Mouse (Mus musculus): Measurements from ENCODE around the gene Lbhd1. TPM values are rescaled to one million over a fixed set of nuclear protein-coding genes. Genes with fewer than 3 reads are reported as not detected.

Gene Lbhd1
- total and polyA plus RNA-seq, 3 experiments: 15.5 to 123 (median 46.5) TPM

GRCm38 (mm10) chr19:8941515-8942217 is 58.1 kb downstream of the Lbhd1 start, which contains the start of gene Mta2 (continued):
- TF ChIP-seq EP300 (IDR thresholded peaks at IDR 0.05; ENCODE audit: low read depth in 1 of 2, low read length in 2 of 2): peak in 1 of 2 experiments; percentile 6; a peak in 1 of 4 replicates
- TF ChIP-seq TAL1 (IDR thresholded peaks at IDR 0.05; ENCODE audit: low read length): no peak
- TF ChIP-seq SIN3A (IDR thresholded peaks at IDR 0.05; ENCODE audit: low read length): peak; percentile 78
- TF ChIP-seq E2F4 (IDR thresholded peaks at IDR 0.05; ENCODE audit: borderline replicate concordance, low read depth, low read length): 0 out of 2 replicates have a peak, but pooled peaks have one; percentile 30
- peak; percentile 53; the same call in 1 of the 2 replicates for TF ChIP-seq TBP (IDR thresholded peaks at IDR 0.05; ENCODE audit: low read depth, low read length)
- TF ChIP-seq BHLHE40 (IDR thresholded peaks at IDR 0.05; ENCODE audit: borderline replicate concordance, low read depth, low read length): no peak
- 0 out of 2 replicates have a peak, but pooled peaks have one; percentile 24 for TF ChIP-seq ZKSCAN1 (IDR thresholded peaks at IDR 0.05; ENCODE audit: low read depth, low read length)
- TF ChIP-seq USF1 (IDR thresholded peaks at IDR 0.05; ENCODE audit: low read depth, low read length): no peak; the same call in 1 of the 2 replicates
- TF ChIP-seq ZC3H11A (IDR thresholded peaks at IDR 0.05; ENCODE audit: low read depth, low read length): no peak
- TF ChIP-seq MEF2A (IDR thresholded peaks at IDR 0.05; ENCODE audit: extremely low read depth, insufficient replicate concordance, low read depth, low read length, poor library complexity, severe bottlenecking): no peak
- TF ChIP-seq RAD21 (IDR thresholded peaks at IDR 0.05; ENCODE audit: low read depth, low read length): no peak
- peak; percentile 86 for TF ChIP-seq ELF1 (IDR thresholded peaks at IDR 0.05; ENCODE audit: low read depth, low read length)
- TF ChIP-seq USF2 (IDR thresholded peaks at IDR 0.05; ENCODE audit: borderline replicate concordance in 1 of 2, insufficient read depth in 1 of 2, low read depth in 1 of 2, low read length in 2 of 2): no peak
- peak; percentile 66 for TF ChIP-seq ZMIZ1 (IDR thresholded peaks at IDR 0.05; ENCODE audit: low read depth, low read length)
- no peak for TF ChIP-seq RCOR1 (IDR thresholded peaks at IDR 0.05; ENCODE audit: low read depth, low read length)
- peak; percentile 52; the same call in 1 of the 2 replicates for TF ChIP-seq ETS1 (IDR thresholded peaks at IDR 0.05; ENCODE audit: low read depth, low read length)
- no peak for TF ChIP-seq ZNF384 (IDR thresholded peaks at IDR 0.05; ENCODE audit: low read depth, low read length)
- no peak for TF ChIP-seq JUND (IDR thresholded peaks at IDR 0.05; ENCODE audit: low read depth, low read length)
- 0 out of 2 replicates have a peak, but pooled peaks have one; percentile 19 for TF ChIP-seq MXI1 (IDR thresholded peaks at IDR 0.05; ENCODE audit: low read depth, low read length)
- peak; percentile 47 to 91 for TF ChIP-seq POLR2A (IDR thresholded peaks at IDR 0.05; ENCODE audit: control insufficient read depth in 1 of 2, insufficient read depth in 1 of 2, low read depth in 1 of 2, low read length in 2 of 2, poor library complexity in 1 of 2)
- TF ChIP-seq POLR2AphosphoS2 (IDR thresholded peaks at IDR 0.05; ENCODE audit: low read length): peak; percentile 94
- TF ChIP-seq MAZ (IDR thresholded peaks at IDR 0.05; ENCODE audit: low read depth, low read length): peak; percentile 33

Other genes with a start within 250 kb of the Lbhd1 start
Only the 30 nearest of the 32 such genes appear.
- 164 and 253 TPM in 2 replicates for gene Slc3a2, start 160.4 kb upstream of the Lbhd1 start, total RNA-seq (2012; rRNA removed)
- gene Slc3a2, start 160.4 kb upstream of the Lbhd1 start, polyA plus RNA-seq (2012; ENCODE audit: insufficient read depth in 1 of 2, insufficient read length in 2 of 2, low read depth in 1 of 2, low replicate concordance in 2 of 2, missing spikeins in 1 of 2): 100 to 1,000 TPM; 428 to 670 TPM
- gene Wdr74, start 147.9 kb upstream of the Lbhd1 start, total RNA-seq (2012; rRNA removed): 158 and 208 TPM in 2 replicates
- 100 to 1,000 TPM; 208 to 803 TPM for gene Wdr74, start 147.9 kb upstream of the Lbhd1 start, polyA plus RNA-seq (2012; ENCODE audit: insufficient read depth in 1 of 2, insufficient read length in 2 of 2, low read depth in 1 of 2, low replicate concordance in 2 of 2, missing spikeins in 1 of 2)
- gene 1700092M07Rik, start 143.0 kb upstream of the Lbhd1 start, total RNA-seq (2012; rRNA removed): 3.0 and 3.3 TPM in 2 replicates
- 1 to 10 TPM in 1 of 2 experiments, not detected in 1; 4.3 TPM for gene 1700092M07Rik, start 143.0 kb upstream of the Lbhd1 start, polyA plus RNA-seq (2012; ENCODE audit: insufficient read depth in 1 of 2, insufficient read length in 2 of 2, low read depth in 1 of 2, low replicate concordance in 2 of 2, missing spikeins in 1 of 2)
- 27.5 and 28.7 TPM in 2 replicates for gene Stx5a, start 142.3 kb upstream of the Lbhd1 start, total RNA-seq (2012; rRNA removed)
- 10 to 100 TPM in 1 of 2 experiments, not detected in 1; 50.0 TPM for gene Stx5a, start 142.3 kb upstream of the Lbhd1 start, polyA plus RNA-seq (2012; ENCODE audit: insufficient read depth in 1 of 2, insufficient read length in 2 of 2, low read depth in 1 of 2, low replicate concordance in 2 of 2, missing spikeins in 1 of 2)
- 107 and 122 TPM in 2 replicates for gene Nxf1, start 126.7 kb upstream of the Lbhd1 start, total RNA-seq (2012; rRNA removed)
- 100 to 1,000 TPM; 231 to 296 TPM for gene Nxf1, start 126.7 kb upstream of the Lbhd1 start, polyA plus RNA-seq (2012; ENCODE audit: insufficient read depth in 1 of 2, insufficient read length in 2 of 2, low read depth in 1 of 2, low replicate concordance in 2 of 2, missing spikeins in 1 of 2)
- 7.5 and 7.8 TPM in 2 replicates for gene Tmem223, start 112.7 kb upstream of the Lbhd1 start, total RNA-seq (2012; rRNA removed)
- 10 to 100 TPM in 1 of 2 experiments, not detected in 1; 23.2 TPM for gene Tmem223, start 112.7 kb upstream of the Lbhd1 start, polyA plus RNA-seq (2012; ENCODE audit: insufficient read depth in 1 of 2, insufficient read length in 2 of 2, low read depth in 1 of 2, low replicate concordance in 2 of 2, missing spikeins in 1 of 2)
- 49.2 and 60.0 TPM in 2 replicates for gene Tmem179b, start 109.3 kb upstream of the Lbhd1 start, total RNA-seq (2012; rRNA removed)
- 100 to 1,000 TPM in 1 of 2 experiments, not detected in 1; 101 TPM for gene Tmem179b, start 109.3 kb upstream of the Lbhd1 start, polyA plus RNA-seq (2012; ENCODE audit: insufficient read depth in 1 of 2, insufficient read length in 2 of 2, low read depth in 1 of 2, low replicate concordance in 2 of 2, missing spikeins in 1 of 2)
- gene Taf6l, start 97.3 kb upstream of the Lbhd1 start, total RNA-seq (2012; rRNA removed): 15.3 and 18.3 TPM in 2 replicates
- gene Taf6l, start 97.3 kb upstream of the Lbhd1 start, polyA plus RNA-seq (2012; ENCODE audit: insufficient read depth in 1 of 2, insufficient read length in 2 of 2, low read depth in 1 of 2, low replicate concordance in 2 of 2, missing spikeins in 1 of 2): 10 to 100 TPM in 1 of 2 experiments, not detected in 1; 25.5 TPM
- 165 and 188 TPM in 2 replicates for gene Polr2g, start 85.2 kb upstream of the Lbhd1 start, total RNA-seq (2012; rRNA removed)
- gene Polr2g, start 85.2 kb upstream of the Lbhd1 start, polyA plus RNA-seq (2012; ENCODE audit: insufficient read depth in 1 of 2, insufficient read length in 2 of 2, low read depth in 1 of 2, low replicate concordance in 2 of 2, missing spikeins in 1 of 2): 100 to 1,000 TPM in 1 of 2 experiments, not detected in 1; 181 TPM
- 2.6 and 2.9 TPM in 2 replicates for gene Zbtb3, start 81.2 kb upstream of the Lbhd1 start, total RNA-seq (2012; rRNA removed)
- 1 to 10 TPM in 1 of 2 experiments, not detected in 1; 2.4 TPM for gene Zbtb3, start 81.2 kb upstream of the Lbhd1 start, polyA plus RNA-seq (2012; ENCODE audit: insufficient read depth in 1 of 2, insufficient read length in 2 of 2, low read depth in 1 of 2, low replicate concordance in 2 of 2, missing spikeins in 1 of 2)
- gene Ttc9c, start 64.4 kb upstream of the Lbhd1 start, total RNA-seq (2012; rRNA removed): 22.9 and 24.2 TPM in 2 replicates
- gene Ttc9c, start 64.4 kb upstream of the Lbhd1 start, polyA plus RNA-seq (2012; ENCODE audit: insufficient read depth in 1 of 2, insufficient read length in 2 of 2, low read depth in 1 of 2, low replicate concordance in 2 of 2, missing spikeins in 1 of 2): 10 to 100 TPM in 1 of 2 experiments, not detected in 1; 29.8 TPM
- 39.4 and 44.6 TPM in 2 replicates for gene Hnrnpul2, start 63.7 kb upstream of the Lbhd1 start, total RNA-seq (2012; rRNA removed)
- 100 to 1,000 TPM; 106 to 174 TPM for gene Hnrnpul2, start 63.7 kb upstream of the Lbhd1 start, polyA plus RNA-seq (2012; ENCODE audit: insufficient read depth in 1 of 2, insufficient read length in 2 of 2, low read depth in 1 of 2, low replicate concordance in 2 of 2, missing spikeins in 1 of 2)
- 0.23 TPM in 1 of 2 replicates, not detected in the other for gene AC129217.1, start 54.0 kb upstream of the Lbhd1 start, total RNA-seq (2012; rRNA removed)
- 10 to 100 TPM in 1 of 2 experiments, not detected in 1; 53.4 TPM for gene AC129217.1, start 54.0 kb upstream of the Lbhd1 start, polyA plus RNA-seq (2012; ENCODE audit: insufficient read depth in 1 of 2, insufficient read length in 2 of 2, low read depth in 1 of 2, low replicate concordance in 2 of 2, missing spikeins in 1 of 2)
- 26.0 and 29.5 TPM in 2 replicates for gene Bscl2, start 46.3 kb upstream of the Lbhd1 start, total RNA-seq (2012; rRNA removed)
- 10 to 100 TPM in 1 of 2 experiments, not detected in 1; 51.3 TPM for gene Bscl2, start 46.3 kb upstream of the Lbhd1 start, polyA plus RNA-seq (2012; ENCODE audit: insufficient read depth in 1 of 2, insufficient read length in 2 of 2, low read depth in 1 of 2, low replicate concordance in 2 of 2, missing spikeins in 1 of 2)
- 0.15 and 0.29 TPM in 2 replicates for gene Gng3, start 44.5 kb upstream of the Lbhd1 start, total RNA-seq (2012; rRNA removed)
- 1 to 10 TPM in 1 of 2 experiments, not detected in 1; 2.5 TPM for gene Gng3, start 44.5 kb upstream of the Lbhd1 start, polyA plus RNA-seq (2012; ENCODE audit: insufficient read depth in 1 of 2, insufficient read length in 2 of 2, low read depth in 1 of 2, low replicate concordance in 2 of 2, missing spikeins in 1 of 2)
- gene Lrrn4cl, start 33.0 kb upstream of the Lbhd1 start, total RNA-seq (2012; rRNA removed): 0.15 and 0.26 TPM in 2 replicates
- under 1 TPM in 1 of 2 experiments, not detected in 1; 0.54 TPM for gene Lrrn4cl, start 33.0 kb upstream of the Lbhd1 start, polyA plus RNA-seq (2012; ENCODE audit: insufficient read depth in 1 of 2, insufficient read length in 2 of 2, low read depth in 1 of 2, low replicate concordance in 2 of 2, missing spikeins in 1 of 2)
- 179 and 187 TPM in 2 replicates for gene Ubxn1, start 12.2 kb upstream of the Lbhd1 start, total RNA-seq (2012; rRNA removed)
- 100 to 1,000 TPM in 1 of 2 experiments, not detected in 1; 366 TPM for gene Ubxn1, start 12.2 kb upstream of the Lbhd1 start, polyA plus RNA-seq (2012; ENCODE audit: insufficient read depth in 1 of 2, insufficient read length in 2 of 2, low read depth in 1 of 2, low replicate concordance in 2 of 2, missing spikeins in 1 of 2)
- gene Uqcc3, start 2.8 kb upstream of the Lbhd1 start, total RNA-seq (2012; rRNA removed): 46.3 and 49.4 TPM in 2 replicates
- gene Uqcc3, start 2.8 kb upstream of the Lbhd1 start, polyA plus RNA-seq (2012; ENCODE audit: insufficient read depth in 1 of 2, insufficient read length in 2 of 2, low read depth in 1 of 2, low replicate concordance in 2 of 2, missing spikeins in 1 of 2): 10 to 100 TPM in 1 of 2 experiments, not detected in 1; 55.0 TPM
- gene Gm49403, start 198 bp downstream of the Lbhd1 start, total RNA-seq (2012; rRNA removed): not detected in 2 replicates
- not detected for gene Gm49403, start 198 bp downstream of the Lbhd1 start, polyA plus RNA-seq (2012; ENCODE audit: insufficient read depth in 1 of 2, insufficient read length in 2 of 2, low read depth in 1 of 2, low replicate concordance in 2 of 2, missing spikeins in 1 of 2)
- gene 1810009A15Rik, start 5.1 kb downstream of the Lbhd1 start, total RNA-seq (2012; rRNA removed): 171 and 184 TPM in 2 replicates
- 100 to 1,000 TPM in 1 of 2 experiments, not detected in 1; 189 TPM for gene 1810009A15Rik, start 5.1 kb downstream of the Lbhd1 start, polyA plus RNA-seq (2012; ENCODE audit: insufficient read depth in 1 of 2, insufficient read length in 2 of 2, low read depth in 1 of 2, low replicate concordance in 2 of 2, missing spikeins in 1 of 2)
- 0.77 TPM in 1 of 2 replicates, not detected in the other for gene Gm49416, start 5.2 kb downstream of the Lbhd1 start, total RNA-seq (2012; rRNA removed)
- gene Gm49416, start 5.2 kb downstream of the Lbhd1 start, polyA plus RNA-seq (2012; ENCODE audit: insufficient read depth in 1 of 2, insufficient read length in 2 of 2, low read depth in 1 of 2, low replicate concordance in 2 of 2, missing spikeins in 1 of 2): 10 to 100 TPM in 1 of 2 experiments, not detected in 1; 31.2 TPM
- gene Ints5, start 9.3 kb downstream of the Lbhd1 start, total RNA-seq (2012; rRNA removed): 38.1 and 43.9 TPM in 2 replicates
- 10 to 100 TPM in 1 of 2 experiments, not detected in 1; 51.5 TPM for gene Ints5, start 9.3 kb downstream of the Lbhd1 start, polyA plus RNA-seq (2012; ENCODE audit: insufficient read depth in 1 of 2, insufficient read length in 2 of 2, low read depth in 1 of 2, low replicate concordance in 2 of 2, missing spikeins in 1 of 2)
- 104 and 122 TPM in 2 replicates for gene Ganab, start 14.3 kb downstream of the Lbhd1 start, total RNA-seq (2012; rRNA removed)
- gene Ganab, start 14.3 kb downstream of the Lbhd1 start, polyA plus RNA-seq (2012; ENCODE audit: insufficient read depth in 1 of 2, insufficient read length in 2 of 2, low read depth in 1 of 2, low replicate concordance in 2 of 2, missing spikeins in 1 of 2): 100 to 1,000 TPM in 1 of 2 experiments, not detected in 1; 123 TPM
- 21.0 and 26.2 TPM in 2 replicates for gene B3gat3, start 36.6 kb downstream of the Lbhd1 start, total RNA-seq (2012; rRNA removed)
- 10 to 100 TPM in 1 of 2 experiments, not detected in 1; 35.4 TPM for gene B3gat3, start 36.6 kb downstream of the Lbhd1 start, polyA plus RNA-seq (2012; ENCODE audit: insufficient read depth in 1 of 2, insufficient read length in 2 of 2, low read depth in 1 of 2, low replicate concordance in 2 of 2, missing spikeins in 1 of 2)
- 1.6 and 4.1 TPM in 2 replicates for gene Rom1, start 45.6 kb downstream of the Lbhd1 start, total RNA-seq (2012; rRNA removed)
- 1 to 10 TPM in 1 of 2 experiments, not detected in 1; 3.1 TPM for gene Rom1, start 45.6 kb downstream of the Lbhd1 start, polyA plus RNA-seq (2012; ENCODE audit: insufficient read depth in 1 of 2, insufficient read length in 2 of 2, low read depth in 1 of 2, low replicate concordance in 2 of 2, missing spikeins in 1 of 2)
- 13.0 and 16.6 TPM in 2 replicates for gene Eml3, start 45.8 kb downstream of the Lbhd1 start, total RNA-seq (2012; rRNA removed)
- gene Eml3, start 45.8 kb downstream of the Lbhd1 start, polyA plus RNA-seq (2012; ENCODE audit: insufficient read depth in 1 of 2, insufficient read length in 2 of 2, low read depth in 1 of 2, low replicate concordance in 2 of 2, missing spikeins in 1 of 2): 10 to 100 TPM in 1 of 2 experiments, not detected in 1; 23.4 TPM
- 150 and 171 TPM in 2 replicates for gene Mta2, start 58.1 kb downstream of the Lbhd1 start, total RNA-seq (2012; rRNA removed)
- 100 to 1,000 TPM; 116 to 167 TPM for gene Mta2, start 58.1 kb downstream of the Lbhd1 start, polyA plus RNA-seq (2012; ENCODE audit: insufficient read depth in 1 of 2, insufficient read length in 2 of 2, low read depth in 1 of 2, low replicate concordance in 2 of 2, missing spikeins in 1 of 2)
- gene Tut1, start 70.1 kb downstream of the Lbhd1 start, total RNA-seq (2012; rRNA removed): 54.6 and 54.9 TPM in 2 replicates
- gene Tut1, start 70.1 kb downstream of the Lbhd1 start, polyA plus RNA-seq (2012; ENCODE audit: insufficient read depth in 1 of 2, insufficient read length in 2 of 2, low read depth in 1 of 2, low replicate concordance in 2 of 2, missing spikeins in 1 of 2): 10 to 100 TPM in 1 of 2 experiments, not detected in 1; 68.2 TPM
- 1,362 and 1,397 TPM in 2 replicates for gene Eef1g, start 83.3 kb downstream of the Lbhd1 start, total RNA-seq (2012; rRNA removed)
- 1,000 to 10,000 TPM; 1,691 to 1,817 TPM for gene Eef1g, start 83.3 kb downstream of the Lbhd1 start, polyA plus RNA-seq (2012; ENCODE audit: insufficient read depth in 1 of 2, insufficient read length in 2 of 2, low read depth in 1 of 2, low replicate concordance in 2 of 2, missing spikeins in 1 of 2)
- 1.2 and 1.3 TPM in 2 replicates for gene Ahnak, start 105.6 kb downstream of the Lbhd1 start, total RNA-seq (2012; rRNA removed)
- gene Ahnak, start 105.6 kb downstream of the Lbhd1 start, polyA plus RNA-seq (2012; ENCODE audit: insufficient read depth in 1 of 2, insufficient read length in 2 of 2, low read depth in 1 of 2, low replicate concordance in 2 of 2, missing spikeins in 1 of 2): 1 to 10 TPM in 1 of 2 experiments, not detected in 1; 2.2 TPM